Mouse (Mus musculus) liver, adult 2 months (tissue): ENCODE measurements at regions not wholly inside any gene's neighbourhood (a gene's known extent, or its start where the extent isn't known, plus 50 kb on each side); places are given as distances from the start of the nearest gene placed in this dataset.

Experiments used
- DNase-seq: peaks from one replicate; pipeline ENCODE4 v3.0.0-alpha.2; 2011; ENCODE audit warnings: low read depth, low spot score; ENCODE audit errors: extremely low read depth
- H3K27ac ChIP-seq: fragments of 200-500 bp; replicated peaks from 2 replicates; pipeline ENCODE4 v1.5.1; 2012; ENCODE audit warnings: low read depth, mild to moderate bottlenecking, control low read depth, inconsistent platforms, low read length; ENCODE audit not compliant: insufficient read depth
- H3K27me3 ChIP-seq: fragments of 200-500 bp; 2 replicates; pipeline ENCODE4 v1.6.1; 2012; ENCODE audit warnings: mild to moderate bottlenecking, moderate library complexity, low read length, inconsistent platforms; ENCODE audit not compliant: control insufficient read depth, insufficient read depth
- H3K36me3 ChIP-seq: fragments of 200-500 bp; 2 replicates; pipeline ENCODE4 v1.6.1; 2012; ENCODE audit warnings: low read length, inconsistent platforms; ENCODE audit not compliant: control insufficient read depth, insufficient read depth
- H3K4me1 ChIP-seq: fragments of 200-500 bp; 2 replicates; pipeline ENCODE4 v1.6.1; 2011; ENCODE audit warnings: low read length; ENCODE audit not compliant: control insufficient read depth, insufficient read depth
- H3K4me3 ChIP-seq: fragments of 200-500 bp; 2 replicates; pipeline ENCODE4 v1.5.1; 2011; ENCODE audit warnings: low read depth, mild to moderate bottlenecking, control low read depth, low read length, moderate library complexity; ENCODE audit not compliant: insufficient read depth
- H3K79me2 ChIP-seq: fragments of 200-500 bp; 2 replicates; pipeline ENCODE4 v1.6.1; 2012; ENCODE audit warnings: inconsistent platforms, mild to moderate bottlenecking, low read length, moderate library complexity; ENCODE audit not compliant: control insufficient read depth, insufficient read depth
- H3K9ac ChIP-seq: fragments of 200-500 bp; 2 replicates; pipeline ENCODE4 v1.6.1; 2012; ENCODE audit warnings: low read depth, mild to moderate bottlenecking, control low read depth, inconsistent platforms, low read length
- CTCF ChIP-seq: fragments of 200-500 bp; IDR thresholded peaks from 2 replicates; pipeline ENCODE4 v1.5.1; 2011; ENCODE audit warnings: low read depth, low read length, control low read depth
- POLR2A ChIP-seq: fragments of 200-500 bp; IDR thresholded peaks from 2 replicates; pipeline ENCODE4 v1.6.1; 2011; ENCODE audit warnings: low read length, control low read depth; ENCODE audit not compliant: insufficient read depth; ENCODE audit errors: extremely low read depth
- WGBS: fragments of 180-500 bp; shearing (Covaris S2); methylation state at CpG from one replicate; pipeline ENCODE4 v1.1.7; 2018; 5-methylcytosine and 5-hydroxymethylcytosine counted together

- Histone ChIP-seq H3K4me3 (no peak overlapping the region), H3K9ac (no peak overlapping the region), H3K27me3 (no peaks in the 10 kb centered on the region), H3K4me1 (peaks cover 9% of the 10 kb centered on the region), H3K79me2 (no peaks in the 10 kb centered on the region), H3K27ac (no peak overlapping the region), H3K36me3 (no peaks in the 10 kb centered on the region)
- WGBS, result 92% methylated on average over 2 of the region's 2 CpGs
- no peak for DNase-seq
- TF ChIP-seq CTCF (no peak), POLR2A (no peak)
Observed at GRCm38 (mm10) chr16:24193945-24194344, 199.4 kb upstream of the Lpp start.

GRCm38 (mm10) chr16:24193251-24193873 is 199.9 kb upstream of the Lpp start:
- H3K4me3 ChIP-seq, result no peak overlapping the region
- no peaks in the 10 kb centered on the region for H3K36me3 ChIP-seq
- peaks cover 5% of the 10 kb centered on the region; the same call in 1 of the 2 replicates for H3K4me1 ChIP-seq
- H3K27me3 ChIP-seq, result no peaks in the 10 kb centered on the region
- DNase-seq, result no peak
- 86% methylated on average over 15 of the region's 15 CpGs for WGBS
- no peak overlapping the region for H3K27ac ChIP-seq
- no peak overlapping the region for H3K9ac ChIP-seq
- H3K79me2 ChIP-seq, result no peaks in the 10 kb centered on the region
- TF ChIP-seq POLR2A (no peak), CTCF (no peak)

GRCm38 (mm10) chr16:24192013-24192412 is 201.3 kb upstream of the Lpp start:
- Histone ChIP-seq H3K4me3 (no peak overlapping the region), H3K4me1 (peaks cover 5% of the 10 kb centered on the region; the same call in 1 of the 2 replicates), H3K36me3 (no peaks in the 10 kb centered on the region), H3K27me3 (no peaks in the 10 kb centered on the region), H3K9ac (no peak overlapping the region), H3K79me2 (no peaks in the 10 kb centered on the region), H3K27ac (no peak overlapping the region)
- 16% methylated on average over 1 of the region's 1 CpGs for WGBS
- DNase-seq, result peak; percentile 72
- TF ChIP-seq CTCF (no peak), POLR2A (no peak)

- no peak for DNase-seq
- Histone ChIP-seq H3K4me3 (no peak overlapping the region), H3K27me3 (no peaks in the 10 kb centered on the region), H3K79me2 (no peaks in the 10 kb centered on the region), H3K36me3 (no peaks in the 10 kb centered on the region), H3K4me1 (peaks cover 9% of the 10 kb centered on the region), H3K9ac (no peak overlapping the region), H3K27ac (no peak overlapping the region)
- no peak for TF ChIP-seq POLR2A
- no peak for TF ChIP-seq CTCF
- 85% methylated on average over 6 of the region's 6 CpGs for WGBS
Observed at GRCm38 (mm10) chr16:24187131-24187530, 198.5 kb upstream of the Bcl6 start.

GRCm38 (mm10) chr16:24185989-24186388 is 197.3 kb upstream of the Bcl6 start:
- Histone ChIP-seq H3K4me3 (no peak overlapping the region), H3K79me2 (no peaks in the 10 kb centered on the region), H3K27ac (no peak overlapping the region), H3K36me3 (no peaks in the 10 kb centered on the region), H3K4me1 (peaks cover 4% of the 10 kb centered on the region), H3K9ac (no peak overlapping the region), H3K27me3 (no peaks in the 10 kb centered on the region)
- no peak for TF ChIP-seq CTCF
- no peak for TF ChIP-seq POLR2A
- no peak for DNase-seq
- 85% methylated on average over 6 of the region's 6 CpGs for WGBS

GRCm38 (mm10) chr16:24184846-24185245 is 196.2 kb upstream of the Bcl6 start:
- Histone ChIP-seq H3K27ac (no peak overlapping the region), H3K4me3 (no peak overlapping the region), H3K27me3 (no peaks in the 10 kb centered on the region), H3K4me1 (peaks cover 7% of the 10 kb centered on the region), H3K9ac (no peak overlapping the region), H3K36me3 (no peaks in the 10 kb centered on the region), H3K79me2 (no peaks in the 10 kb centered on the region)
- no peak for TF ChIP-seq CTCF
- no peak for TF ChIP-seq POLR2A
- 97% methylated on average over 4 of the region's 4 CpGs for WGBS
- DNase-seq, result no peak
